Comparison of ENCODE assay signal across 9 mouse cellular contexts in the genomic region with DNA sequence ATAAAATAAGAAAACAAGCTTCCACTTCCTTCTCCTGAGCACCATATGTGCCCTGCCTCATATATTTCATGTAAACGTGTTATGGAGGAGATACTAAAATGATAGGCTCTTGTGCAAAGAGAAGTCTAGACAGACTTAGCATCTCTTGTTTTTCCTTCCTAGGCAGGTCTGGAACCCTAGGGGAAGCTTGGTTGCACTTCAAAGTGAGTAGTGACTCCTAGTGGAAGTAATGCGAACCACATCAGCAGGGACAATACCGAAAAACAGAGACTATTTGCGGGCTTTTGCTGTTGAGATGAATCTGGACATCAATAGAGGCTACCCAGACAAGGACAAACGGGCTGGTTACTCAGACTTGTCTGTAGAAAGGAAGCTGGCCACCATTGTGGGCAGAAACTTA. TPM values are rescaled to one million over a fixed set of nuclear protein-coding genes. Genes with fewer than 3 reads are reported as not detected.
DNase-seq lines count a peak whose midpoint lies in the region; ATAC-seq and TF ChIP-seq lines count a peak whose summit lies in the region.
"Had no signal": no experiment of that assay in that cellular context is flagged by ENCODE, and none has a peak within 500 bp of the region (broad histone marks: within the 10 kb centered on the region; RNA-seq: fewer than 3 reads in every experiment).

No protein-coding gene starts in this region.

- H3K4me2 ChIP-seq in hindbrain, embryonic 12.5 days (replicated peaks): no peak overlapping the region
- H3K4me2 ChIP-seq in forebrain, embryonic 12.5 days: no peak overlapping the region
- H3K4me2 ChIP-seq: limb, embryonic 13.5 days had no signal

- TF ChIP-seq CTCF in C2C12 (IDR thresholded peaks at IDR 0.05; ENCODE audit: control insufficient read depth, insufficient read depth, insufficient read length): peak; percentile 29

- no peak overlapping the region for H3K4me3 ChIP-seq in hindbrain, embryonic 10.5 days
- no peak overlapping the region for H3K4me3 ChIP-seq in hindbrain, embryonic 12.5 days
- H3K4me3 ChIP-seq in C2C12 (ENCODE audit: insufficient read depth, poor library complexity, severe bottlenecking): no peak overlapping the region
- H3K4me3 ChIP-seq in forebrain, embryonic 12.5 days (replicated peaks): no peak overlapping the region
- H3K4me3 ChIP-seq: limb, embryonic 13.5 days had no signal

- no peaks in the 10 kb centered on the region for H3K79me2 ChIP-seq in C2C12 (ENCODE audit: control insufficient read depth, insufficient read depth)

- DNase-seq in hindbrain, embryonic 10.5 days (ENCODE audit: low spot score): peak; percentile 46
- DNase-seq in Muller cell, postnatal 12 days (ENCODE audit: inconsistent ontology term): peak; percentile 49
- peak; percentile 72 for DNase-seq in induced T-regulatory cell, adult 2 months (ENCODE audit: low read depth)
- DNase-seq in retina, embryonic 14.5 days (ENCODE audit: low spot score): peak; percentile 76
- DNase-seq in frontal cortex, postnatal 10 days (ENCODE audit: low spot score in 2 of 2): no peak

- no peak overlapping the region for H3K27ac ChIP-seq in hindbrain, embryonic 10.5 days
- no peak overlapping the region for H3K27ac ChIP-seq in hindbrain, embryonic 12.5 days
- no peak overlapping the region for H3K27ac ChIP-seq in forebrain, embryonic 12.5 days
- H3K27ac ChIP-seq: limb, embryonic 13.5 days had no signal

- ATAC-seq in hindbrain, embryonic 12.5 days (ENCODE audit: low FRiP score): no peak
- no peak for ATAC-seq in forebrain, embryonic 12.5 days (ENCODE audit: low FRiP score)

- H3K27me3 ChIP-seq in hindbrain, embryonic 10.5 days (ENCODE audit: insufficient read depth, poor library complexity, severe bottlenecking): no peaks in the 10 kb centered on the region
- H3K27me3 ChIP-seq in hindbrain, embryonic 12.5 days: no peaks in the 10 kb centered on the region
- H3K27me3 ChIP-seq in C2C12 (ENCODE audit: control insufficient read depth, insufficient read depth, insufficient read length): no peaks in the 10 kb centered on the region
- 0 out of 2 replicates have a peak, but pooled peaks cover 2% of the 10 kb centered on the region for H3K27me3 ChIP-seq in forebrain, embryonic 12.5 days
- H3K27me3 ChIP-seq: limb, embryonic 13.5 days had no signal

- no peak overlapping the region for H3K9ac ChIP-seq in hindbrain, embryonic 12.5 days
- H3K9ac ChIP-seq in forebrain, embryonic 12.5 days: no peak overlapping the region
- H3K9ac ChIP-seq: limb, embryonic 13.5 days had no signal

- H3K4me1 ChIP-seq in hindbrain, embryonic 10.5 days (replicated peaks): no peaks in the 10 kb centered on the region
- H3K4me1 ChIP-seq in hindbrain, embryonic 12.5 days: no peaks in the 10 kb centered on the region
- H3K4me1 ChIP-seq in forebrain, embryonic 12.5 days: no peaks in the 10 kb centered on the region
- H3K4me1 ChIP-seq: limb, embryonic 13.5 days had no signal

- 16% methylated on average over 5 of the region's 5 CpGs for WGBS in hindbrain, embryonic 10.5 days
- 17% methylated on average over 5 of the region's 5 CpGs for WGBS in hindbrain, embryonic 12.5 days
- 14% methylated on average over 5 of the region's 5 CpGs for WGBS in forebrain, embryonic 12.5 days

- no peak overlapping the region for H3ac ChIP-seq in C2C12 (ENCODE audit: control insufficient read depth, insufficient read length, low read depth)

- H3K36me3 ChIP-seq in hindbrain, embryonic 10.5 days: no peaks in the 10 kb centered on the region
- no peaks in the 10 kb centered on the region for H3K36me3 ChIP-seq in hindbrain, embryonic 12.5 days
- H3K36me3 ChIP-seq in C2C12 (ENCODE audit: control insufficient read depth, insufficient read depth): no peaks in the 10 kb centered on the region
- no peaks in the 10 kb centered on the region for H3K36me3 ChIP-seq in forebrain, embryonic 12.5 days (replicated peaks)
- H3K36me3 ChIP-seq: limb, embryonic 13.5 days had no signal

- no peaks in the 10 kb centered on the region for H3K79me3 ChIP-seq in C2C12 (ENCODE audit: low read depth)

- no peaks in the 10 kb centered on the region for H3K9me3 ChIP-seq in hindbrain, embryonic 10.5 days
- H3K9me3 ChIP-seq in hindbrain, embryonic 12.5 days (replicated peaks): no peaks in the 10 kb centered on the region
- no peaks in the 10 kb centered on the region for H3K9me3 ChIP-seq in forebrain, embryonic 12.5 days
- H3K9me3 ChIP-seq: limb, embryonic 13.5 days had no signal

TF ChIP-seq in C2C12, 6 proteins besides CTCF, POLR2A, EP300 and RAD21:
- no peak for TF ChIP-seq CEBPB (IDR thresholded peaks at IDR 0.05; ENCODE audit: low read depth)
- no peak for TF ChIP-seq USF1 (IDR thresholded peaks at IDR 0.05; ENCODE audit: low read depth)
- TF ChIP-seq MYOG (IDR thresholded peaks at IDR 0.05; ENCODE audit: control insufficient read depth, extremely low read depth, insufficient read length): no peak
- TF ChIP-seq MYOD1 (IDR thresholded peaks at IDR 0.05; ENCODE audit: control insufficient read depth, insufficient read length, low read depth): no peak
- no peak for TF ChIP-seq MAX (IDR thresholded peaks at IDR 0.05)
- no peak for TF ChIP-seq FOSL1 (IDR thresholded peaks at IDR 0.05; ENCODE audit: insufficient read depth, low read length, poor library complexity, severe bottlenecking)

RNA-seq across cellular contexts. Expression of gene Adck2, which starts 6.1 kb away (rescaled TPM):
- polyA plus RNA-seq in hindbrain, embryonic 10.5 days (2016; fragmentation: Nextera tagmentation; extraction: Ambion mirVana): 29.3 and 30.8 TPM in 2 replicates
- polyA plus RNA-seq in hindbrain, embryonic 12.5 days (2016; fragmentation: Nextera tagmentation; extraction: Ambion mirVana): 39.5 and 40.4 TPM in 2 replicates
- 5.8 TPM for polyA plus RNA-seq in C2C12 (2012; fragmentation: generic; extraction: Trizol)
- 36.6 and 37.0 TPM in 2 replicates for polyA plus RNA-seq in forebrain, embryonic 12.5 days (2016; fragmentation: Nextera tagmentation; extraction: Ambion mirVana)

RNA-seq across cellular contexts. Expression of gene Dennd2a, which starts 9.9 kb away (rescaled TPM):
- polyA plus RNA-seq in hindbrain, embryonic 10.5 days (2016; fragmentation: Nextera tagmentation; extraction: Ambion mirVana): 42.7 and 45.6 TPM in 2 replicates
- 49.0 TPM in 2 replicates for polyA plus RNA-seq in hindbrain, embryonic 12.5 days (2016; fragmentation: Nextera tagmentation; extraction: Ambion mirVana)
- 11.5 TPM for polyA plus RNA-seq in C2C12 (2012; fragmentation: generic; extraction: Trizol)
- polyA plus RNA-seq in forebrain, embryonic 12.5 days (2016; fragmentation: Nextera tagmentation; extraction: Ambion mirVana): 37.6 and 39.3 TPM in 2 replicates

RNA-seq across cellular contexts. Expression of gene Gm42420, which starts 18.0 kb away (rescaled TPM):
- 0.76 and 1.6 TPM in 2 replicates for polyA plus RNA-seq in hindbrain, embryonic 10.5 days (2016; fragmentation: Nextera tagmentation; extraction: Ambion mirVana)
- 0.65 TPM in 1 of 2 replicates, not detected in the other for polyA plus RNA-seq in hindbrain, embryonic 12.5 days (2016; fragmentation: Nextera tagmentation; extraction: Ambion mirVana)
- polyA plus RNA-seq in C2C12 (2012; fragmentation: generic; extraction: Trizol): not detected
- polyA plus RNA-seq in forebrain, embryonic 12.5 days (2016; fragmentation: Nextera tagmentation; extraction: Ambion mirVana): 0.87 and 1.7 TPM in 2 replicates

RNA-seq across cellular contexts. Expression of gene Ndufb2, which starts 24.8 kb away (rescaled TPM):
- polyA plus RNA-seq in hindbrain, embryonic 10.5 days (2016; fragmentation: Nextera tagmentation; extraction: Ambion mirVana): 292 and 328 TPM in 2 replicates
- 255 and 307 TPM in 2 replicates for polyA plus RNA-seq in hindbrain, embryonic 12.5 days (2016; fragmentation: Nextera tagmentation; extraction: Ambion mirVana)
- 243 TPM for polyA plus RNA-seq in C2C12 (2012; fragmentation: generic; extraction: Trizol)
- polyA plus RNA-seq in forebrain, embryonic 12.5 days (2016; fragmentation: Nextera tagmentation; extraction: Ambion mirVana): 241 and 242 TPM in 2 replicates

Comparison
In these comparisons a context has a peak if more than half of its experiments do, and no peak if none do; other contexts are left out.
1. DNase-seq: peak in hindbrain, embryonic 10.5 days (single experiment), Muller cell, postnatal 12 days (single experiment), induced T-regulatory cell, adult 2 months (single experiment) and retina, embryonic 14.5 days (single experiment); none in frontal cortex, postnatal 10 days (0 of 2).